Mouse (Mus musculus) kidney, embryonic 16.5 days (tissue): ENCODE results near the gene Dis3l2. TPM values are rescaled to one million over a fixed set of nuclear protein-coding genes. Genes with fewer than 3 reads are reported as not detected.

Experiments used
- ATAC-seq: fragments of 200-750 bp; cut with Nextera tagmentation; 2 replicates; pipeline ENCODE4 v1.8.0; 2017; ENCODE audit warnings: moderate TSS enrichment; ENCODE audit not compliant: low FRiP score, low TSS enrichment
- H3K27ac ChIP-seq: fragments of 300-500 bp; sonication (generic); 2 replicates; pipeline ENCODE4 v1.5.1; 2014; ENCODE audit warnings: low read length
- H3K27me3 ChIP-seq: fragments of 300-500 bp; sonication (generic); 2 replicates; pipeline ENCODE4 v1.6.1; 2014; ENCODE audit warnings: low read length, control low read depth, mixed read lengths; ENCODE audit not compliant: insufficient read depth
- H3K36me3 ChIP-seq: fragments of 300-500 bp; sonication (generic); 2 replicates; pipeline ENCODE4 v1.6.1; 2014; ENCODE audit warnings: low read length, control low read depth, mixed read lengths; ENCODE audit not compliant: insufficient read depth
- H3K4me1 ChIP-seq: fragments of 300-500 bp; sonication (generic); 2 replicates; pipeline ENCODE4 v1.6.1; 2014; ENCODE audit warnings: low read length, control low read depth, mixed read lengths; ENCODE audit not compliant: insufficient read depth
- H3K4me2 ChIP-seq: fragments of 300-500 bp; sonication (generic); replicated peaks from 2 replicates; pipeline ENCODE4 v1.6.1; 2014; ENCODE audit warnings: low read depth, low read length
- H3K4me3 ChIP-seq: fragments of 300-500 bp; sonication (generic); 2 replicates; pipeline ENCODE4 v1.5.1; 2014; ENCODE audit warnings: mild to moderate bottlenecking, low read length
- H3K9ac ChIP-seq: fragments of 300-500 bp; sonication (generic); replicated peaks from 2 replicates; pipeline ENCODE4 v1.6.1; 2014; ENCODE audit warnings: low read length
- H3K9me3 ChIP-seq: fragments of 300-500 bp; sonication (generic); 2 replicates; pipeline ENCODE4 v1.6.1; 2016; ENCODE audit warnings: low read length, control low read depth
- WGBS: fragments of 180-500 bp; shearing (Covaris S2); extraction: QIAGEN DNeasy Blood & Tissue Kit; methylation state at CpG from one replicate; pipeline ENCODE4 v1.1.7; 2014; 5-methylcytosine and 5-hydroxymethylcytosine counted together
- polyA plus RNA-seq: library from polyadenylated mRNA; unstranded; fragments of >200 nt; fragmentation: Nextera tagmentation; extraction: Ambion mirVana; gene quantifications from 2 replicates; pipeline ENCODE4 v1.2.1, GENCODE M21; 2015

The Dis3l2 gene
- polyA plus RNA-seq, 1 experiment from 2014 or later = 30.8 TPM

- no peak for ATAC-seq
- H3K4me3 ChIP-seq = no peak overlapping the region
- 0 out of 2 replicates have a peak, but pooled peaks cover 5% of the 10 kb centered on the region for H3K36me3 ChIP-seq
- 78% methylated on average over 4 of the region's 4 CpGs for WGBS
- no peaks in the 10 kb centered on the region for H3K4me1 ChIP-seq
- no peaks in the 10 kb centered on the region for H3K27me3 ChIP-seq
- no peak overlapping the region for H3K27ac ChIP-seq
- no peak overlapping the region for H3K4me2 ChIP-seq
- H3K9ac ChIP-seq = no peak overlapping the region
- no peaks in the 10 kb centered on the region for H3K9me3 ChIP-seq
These were observed 229.2 kb downstream of the Dis3l2 start for GRCm38 (mm10) chr1:86932810-86933209.

GRCm38 (mm10) chr1:86933656-86934055 is 230.0 kb downstream of the Dis3l2 start:
- no peak overlapping the region for H3K4me3 ChIP-seq
- no peaks in the 10 kb centered on the region for H3K27me3 ChIP-seq
- H3K27ac ChIP-seq = no peak overlapping the region
- WGBS = 94% methylated on average over 1 of the region's 1 CpGs
- no peaks in the 10 kb centered on the region for H3K9me3 ChIP-seq
- ATAC-seq = no peak
- H3K36me3 ChIP-seq = 0 out of 2 replicates have a peak, but pooled peaks cover 5% of the 10 kb centered on the region
- H3K4me2 ChIP-seq = no peak overlapping the region
- H3K4me1 ChIP-seq = no peaks in the 10 kb centered on the region
- H3K9ac ChIP-seq = no peak overlapping the region

- Histone ChIP-seq H3K27me3 (no peaks in the 10 kb centered on the region), H3K4me3 (no peak overlapping the region), H3K36me3 (no peaks in the 10 kb centered on the region), H3K9ac (no peak overlapping the region), H3K27ac (no peak overlapping the region), H3K4me1 (no peaks in the 10 kb centered on the region), H3K9me3 (no peaks in the 10 kb centered on the region), H3K4me2 (no peak overlapping the region)
- WGBS = 85% methylated on average over 5 of the region's 5 CpGs
- ATAC-seq = no peak
These were observed 248.0 kb downstream of the Dis3l2 start for GRCm38 (mm10) chr1:86951501-86952205.

GRCm38 (mm10) chr1:86955801-86956200 is 252.2 kb downstream of the Dis3l2 start:
- ATAC-seq = no peak
- no peak overlapping the region for H3K27ac ChIP-seq
- no peak overlapping the region for H3K4me2 ChIP-seq
- no peak overlapping the region for H3K4me3 ChIP-seq
- no peaks in the 10 kb centered on the region for H3K27me3 ChIP-seq
- no peak overlapping the region for H3K9ac ChIP-seq
- H3K9me3 ChIP-seq = no peaks in the 10 kb centered on the region
- no peaks in the 10 kb centered on the region for H3K36me3 ChIP-seq
- H3K4me1 ChIP-seq = no peaks in the 10 kb centered on the region

DNA sequence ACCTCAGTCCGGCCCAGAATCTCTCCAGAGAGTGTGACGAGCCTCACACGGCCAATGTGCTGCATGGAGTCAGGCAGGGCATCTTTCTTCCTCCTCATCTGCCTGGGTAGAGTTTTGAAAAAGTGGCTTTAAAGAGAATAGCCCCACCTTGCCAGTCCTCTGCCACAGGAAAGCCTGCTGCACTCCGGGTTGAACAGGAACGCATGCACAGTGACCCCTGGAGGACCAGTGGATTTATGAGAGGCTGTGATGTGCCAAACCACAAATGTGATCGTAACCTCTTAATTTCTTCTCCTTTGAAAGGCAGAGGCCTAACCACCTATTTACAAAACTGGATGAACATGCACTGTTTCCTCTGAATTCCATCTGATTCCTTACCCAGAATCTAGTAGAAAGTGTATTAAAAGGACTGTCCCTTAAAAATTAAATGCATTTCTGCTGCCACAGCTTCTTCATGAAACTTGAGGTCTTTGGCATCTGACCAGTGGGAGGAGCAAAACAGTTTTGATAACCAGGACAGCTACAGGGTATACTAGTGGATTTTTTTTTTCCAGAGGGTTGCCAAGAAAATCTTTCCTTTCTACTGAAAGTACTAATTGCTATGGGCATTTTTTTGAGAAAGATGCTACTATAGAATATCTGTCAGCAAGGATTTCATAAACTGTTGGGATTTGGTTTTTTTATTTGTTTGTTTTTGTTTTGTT is 264.8 kb downstream of the Dis3l2 start:
- 33% methylated on average over 6 of the region's 6 CpGs for WGBS
- Histone ChIP-seq H3K4me3 (no peak overlapping the region), H3K4me1 (peaks cover 8% of the 10 kb centered on the region; the same call in 1 of the 2 replicates), H3K36me3 (0 out of 2 replicates have a peak, but pooled peaks cover 2% of the 10 kb centered on the region), H3K27ac (no peak overlapping the region), H3K9me3 (no peaks in the 10 kb centered on the region), H3K27me3 (no peaks in the 10 kb centered on the region), H3K9ac (no peak overlapping the region), H3K4me2 (no peak overlapping the region)
- 0 out of 2 replicates have a peak, but pooled peaks have one; percentile 31 for ATAC-seq

DNA sequence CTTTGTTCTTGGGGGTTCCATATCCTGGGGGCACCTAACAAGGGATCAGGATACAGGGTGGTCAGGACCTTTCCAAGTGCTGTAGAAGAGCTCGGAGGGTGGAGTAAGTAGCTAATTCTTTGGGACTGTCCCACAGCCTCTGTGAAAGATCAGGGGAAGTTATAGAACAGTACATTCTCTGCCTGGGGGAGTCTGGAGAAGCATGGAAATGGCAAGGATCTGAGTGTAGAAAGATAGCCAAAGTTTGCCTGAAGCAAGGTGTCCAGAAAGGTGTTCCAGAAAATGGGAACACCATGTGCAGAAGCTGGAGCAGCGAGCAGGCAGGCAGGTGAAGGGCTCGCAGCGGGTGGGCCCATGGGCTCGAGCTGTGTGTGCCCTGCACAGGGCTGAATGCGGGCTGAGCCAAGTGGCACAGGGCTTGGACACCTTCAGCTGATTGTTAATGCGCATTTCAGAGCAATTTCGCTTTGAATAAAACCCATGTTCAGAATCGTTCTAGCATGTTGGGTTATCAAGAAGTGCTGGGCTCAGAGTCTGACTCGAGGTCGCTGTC is 265.6 kb downstream of the Dis3l2 start:
- Histone ChIP-seq H3K9me3 (no peaks in the 10 kb centered on the region), H3K36me3 (0 out of 2 replicates have a peak, but pooled peaks cover 2% of the 10 kb centered on the region), H3K4me3 (no peak overlapping the region), H3K4me1 (0 out of 2 replicates have a peak, but pooled peaks cover 5% of the 10 kb centered on the region), H3K27ac (no peak overlapping the region), H3K4me2 (no peak overlapping the region), H3K27me3 (no peaks in the 10 kb centered on the region), H3K9ac (no peak overlapping the region)
- ATAC-seq = no peak
- 82% methylated on average over 11 of the region's 11 CpGs for WGBS

- H3K4me1 ChIP-seq = 0 out of 2 replicates have a peak, but pooled peaks cover 5% of the 10 kb centered on the region
- no peak for ATAC-seq
- no peak overlapping the region for H3K4me2 ChIP-seq
- H3K9me3 ChIP-seq = no peaks in the 10 kb centered on the region
- no peak overlapping the region for H3K4me3 ChIP-seq
- 41% methylated on average over 1 of the region's 1 CpGs for WGBS
- H3K27ac ChIP-seq = no peak overlapping the region
- no peaks in the 10 kb centered on the region for H3K27me3 ChIP-seq
- H3K9ac ChIP-seq = no peak overlapping the region
- H3K36me3 ChIP-seq = 0 out of 2 replicates have a peak, but pooled peaks cover 2% of the 10 kb centered on the region
These were observed 269.1 kb downstream of the Dis3l2 start for GRCm38 (mm10) chr1:86972693-86973092.

- Histone ChIP-seq H3K9me3 (no peaks in the 10 kb centered on the region), H3K4me1 (no peaks in the 10 kb centered on the region), H3K4me3 (no peak overlapping the region), H3K27me3 (no peaks in the 10 kb centered on the region), H3K4me2 (no peak overlapping the region), H3K27ac (no peak overlapping the region), H3K9ac (no peak overlapping the region), H3K36me3 (0 out of 2 replicates have a peak, but pooled peaks cover 2% of the 10 kb centered on the region)
- 67% methylated on average over 1 of the region's 1 CpGs for WGBS
- ATAC-seq = no peak
These were observed 273.4 kb downstream of the Dis3l2 start for GRCm38 (mm10) chr1:86977018-86977417.

DNA sequence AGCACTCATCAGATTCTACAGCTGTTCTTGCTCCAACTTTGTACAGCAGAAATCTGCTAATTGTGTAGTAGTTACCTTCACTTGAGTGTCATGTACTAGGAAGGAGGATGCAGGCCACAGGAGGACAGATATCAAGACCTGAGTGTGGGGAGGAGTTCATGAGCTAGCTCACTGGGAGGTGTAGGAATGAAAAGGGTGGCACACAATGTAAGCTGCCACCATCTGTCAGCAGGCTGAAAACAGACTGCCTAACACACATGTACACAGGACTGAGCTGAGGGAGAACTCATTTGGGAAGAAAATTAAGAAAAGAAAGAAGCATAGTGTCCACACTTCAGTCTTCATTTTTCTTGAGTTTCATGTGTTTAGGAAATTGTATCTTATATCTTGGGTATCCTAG is 282.8 kb downstream of the Dis3l2 start:
- H3K4me3 ChIP-seq = no peak overlapping the region
- H3K4me2 ChIP-seq = no peak overlapping the region
- no peak for ATAC-seq
- no peaks in the 10 kb centered on the region for H3K9me3 ChIP-seq
- H3K27ac ChIP-seq = no peak overlapping the region
- H3K27me3 ChIP-seq = no peaks in the 10 kb centered on the region
- H3K4me1 ChIP-seq = no peaks in the 10 kb centered on the region
- H3K9ac ChIP-seq = no peak overlapping the region
- H3K36me3 ChIP-seq = no peaks in the 10 kb centered on the region

DNA sequence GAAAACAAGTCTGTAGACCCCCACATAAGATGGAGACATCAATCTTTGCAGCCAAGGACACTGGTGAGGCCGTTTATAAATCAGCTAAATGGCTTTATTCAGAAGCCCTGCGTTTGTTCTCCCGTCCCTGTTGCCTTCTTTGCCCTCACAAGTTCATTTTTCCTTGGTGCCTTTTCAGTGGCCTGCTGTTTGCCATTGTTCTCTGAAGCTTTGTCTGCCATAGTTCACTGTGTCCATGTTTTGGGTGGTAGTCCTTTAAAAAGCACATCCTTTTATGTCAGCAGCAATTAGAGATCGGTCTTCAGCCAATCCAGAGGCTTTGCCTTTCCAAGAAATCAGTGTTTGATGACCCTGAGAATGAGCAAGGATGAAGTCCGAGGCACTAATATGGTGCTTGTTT is 289.2 kb downstream of the Dis3l2 start:
- Histone ChIP-seq H3K9ac (no peak overlapping the region), H3K4me2 (no peak overlapping the region), H3K9me3 (no peaks in the 10 kb centered on the region), H3K36me3 (no peaks in the 10 kb centered on the region), H3K27me3 (no peaks in the 10 kb centered on the region), H3K27ac (no peak overlapping the region), H3K4me1 (no peaks in the 10 kb centered on the region), H3K4me3 (no peak overlapping the region)
- 55% methylated on average over 5 of the region's 5 CpGs for WGBS
- no peak for ATAC-seq
